Mouse (Mus musculus): ENCODE results near the gene Arid4b. TPM values are rescaled to one million over a fixed set of nuclear protein-coding genes. Genes with fewer than 3 reads are reported as not detected.

Gene Arid4b
- polyA plus RNA-seq, 1 experiment from 2014 or later, result 96.8 TPM

DNA sequence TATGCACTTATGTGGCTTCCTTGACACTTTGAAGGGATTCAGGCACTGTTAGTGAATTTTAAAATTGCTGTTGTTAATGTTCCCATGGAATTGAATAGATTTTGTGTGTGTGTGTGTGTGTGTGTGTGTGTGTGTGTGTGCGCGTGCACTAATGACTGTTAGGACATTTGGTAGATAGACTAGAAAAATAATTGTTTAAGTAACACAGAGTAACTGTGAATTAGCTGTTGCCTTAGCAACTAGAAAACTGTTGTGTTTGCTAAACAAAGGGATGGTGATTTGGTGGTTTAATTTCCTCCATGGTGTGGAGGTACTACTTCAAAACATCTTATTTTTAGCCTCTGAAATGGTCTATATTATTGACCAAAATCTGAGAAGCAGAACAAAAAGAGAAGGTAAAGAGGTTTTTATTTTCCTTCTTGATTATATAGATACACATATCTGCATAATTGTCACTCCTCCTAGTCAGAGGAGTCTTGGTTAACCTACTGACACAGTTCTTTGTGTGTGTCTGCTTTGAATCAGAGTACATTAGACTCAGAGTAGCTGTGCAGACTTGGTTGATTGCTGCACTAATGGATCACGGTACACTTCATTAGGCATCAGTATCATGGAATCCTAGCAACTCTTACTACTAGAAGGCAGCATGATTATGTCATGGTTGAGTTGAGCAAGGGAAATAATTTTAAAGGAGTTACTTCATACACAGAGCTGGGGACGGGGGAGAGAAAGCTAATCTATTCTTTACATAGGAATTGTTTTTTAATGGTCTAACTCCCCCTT lies 50.9 kb downstream of the Arid4b start:
- Histone ChIP-seq H3K4me3 (replicated peaks) (no peak overlapping the region), H3K27me3 (no peaks in the 10 kb centered on the region), H3K36me3 (no peaks in the 10 kb centered on the region), H3K9ac (replicated peaks) (no peak overlapping the region), H3K4me1 (replicated peaks) (peaks cover 3% of the 10 kb centered on the region; the same call in 1 of the 2 replicates), H3K9me3 (no peaks in the 10 kb centered on the region), H3K4me2 (no peak overlapping the region), H3K27ac (no peak overlapping the region)
- 89% methylated on average over 4 of the region's 4 CpGs for WGBS
- no peak for ATAC-seq (ENCODE audit: insufficient number of reproducible peaks, insufficient read depth, low FRiP score, low TSS enrichment, low read depth)

DNA sequence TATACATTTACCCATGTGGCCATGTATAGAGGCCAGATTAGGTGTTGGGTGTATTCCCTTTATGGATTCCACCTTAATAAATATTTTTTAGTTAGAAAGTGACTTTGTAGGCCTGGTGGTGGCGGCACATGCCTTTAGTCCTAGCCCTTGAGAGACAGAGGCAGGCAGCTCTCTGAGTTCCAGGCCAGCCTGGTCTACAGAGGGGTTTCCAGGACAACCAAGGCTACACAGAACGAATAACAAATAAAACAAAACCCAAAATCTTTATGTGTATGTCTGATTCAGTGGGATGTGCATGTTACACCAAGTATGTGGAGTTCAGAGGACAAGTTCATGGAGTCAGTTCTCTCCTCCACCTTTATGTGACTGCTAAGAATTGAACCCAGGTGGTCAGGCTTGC lies 52.8 kb downstream of the Arid4b start:
- ATAC-seq (ENCODE audit: insufficient number of reproducible peaks, insufficient read depth, low FRiP score, low TSS enrichment, low read depth), result no peak
- H3K27me3 ChIP-seq, result no peaks in the 10 kb centered on the region
- H3K4me2 ChIP-seq, result no peak overlapping the region
- H3K9me3 ChIP-seq, result no peaks in the 10 kb centered on the region
- no peaks in the 10 kb centered on the region for H3K4me1 ChIP-seq (replicated peaks)
- H3K36me3 ChIP-seq, result 0 out of 2 replicates have a peak, but pooled peaks cover 3% of the 10 kb centered on the region
- no peak overlapping the region for H3K27ac ChIP-seq
- no peak overlapping the region for H3K4me3 ChIP-seq (replicated peaks)
- no peak overlapping the region for H3K9ac ChIP-seq (replicated peaks)
- WGBS, result 94% methylated on average over 2 of the region's 2 CpGs

- no peak for ATAC-seq (ENCODE audit: insufficient number of reproducible peaks, insufficient read depth, low FRiP score, low TSS enrichment, low read depth)
- 93% methylated on average over 1 of the region's 1 CpGs for WGBS
- Histone ChIP-seq H3K4me1 (replicated peaks) (no peaks in the 10 kb centered on the region), H3K9ac (replicated peaks) (no peak overlapping the region), H3K27me3 (no peaks in the 10 kb centered on the region), H3K4me3 (replicated peaks) (no peak overlapping the region), H3K9me3 (no peaks in the 10 kb centered on the region), H3K27ac (no peak overlapping the region), H3K4me2 (no peak overlapping the region), H3K36me3 (peaks cover 63% of the 10 kb centered on the region)
Observed at GRCm38 (mm10) chr13:14131651-14132050, 68.6 kb downstream of the Arid4b start.

DNA sequence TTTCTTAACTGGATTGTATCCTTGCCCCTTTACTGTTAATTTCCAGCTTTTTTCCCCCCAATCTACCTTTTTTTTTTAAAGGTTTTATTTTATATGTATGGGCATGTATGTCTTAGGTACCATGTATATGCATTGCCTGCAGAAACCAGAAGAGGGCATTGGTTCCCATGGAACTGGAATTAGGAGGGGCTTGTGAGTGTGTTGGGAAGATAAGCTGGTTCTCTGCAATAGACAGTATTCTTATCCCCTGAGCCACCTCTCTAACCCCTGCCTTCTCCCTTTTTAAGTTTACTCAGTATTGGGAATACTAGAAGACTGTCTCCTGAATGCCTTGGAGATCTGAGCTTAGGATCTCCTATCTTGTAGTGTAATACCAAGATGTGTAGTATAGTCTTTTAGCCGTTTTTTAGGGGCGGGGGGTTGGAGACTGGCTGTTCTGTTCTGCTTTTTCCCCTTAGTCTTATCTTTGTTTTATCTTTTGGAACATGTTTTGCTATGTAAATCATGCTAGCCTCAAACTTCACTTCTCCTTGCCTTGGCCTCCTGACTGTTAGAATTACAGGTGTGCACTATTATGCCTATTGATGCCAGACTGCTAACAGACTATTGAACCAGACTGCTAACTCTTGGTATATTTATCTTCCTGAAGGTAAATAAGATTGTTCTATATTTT lies 79.4 kb downstream of the Arid4b start:
- no peaks in the 10 kb centered on the region for H3K27me3 ChIP-seq
- 84% methylated on average over 2 of the region's 2 CpGs for WGBS
- ATAC-seq (ENCODE audit: insufficient number of reproducible peaks, insufficient read depth, low FRiP score, low TSS enrichment, low read depth), result no peak
- no peak overlapping the region for H3K4me2 ChIP-seq
- H3K27ac ChIP-seq, result no peak overlapping the region
- peaks cover 48% of the 10 kb centered on the region for H3K36me3 ChIP-seq
- no peaks in the 10 kb centered on the region for H3K4me1 ChIP-seq (replicated peaks)
- H3K4me3 ChIP-seq (replicated peaks), result no peak overlapping the region
- H3K9me3 ChIP-seq, result no peaks in the 10 kb centered on the region
- H3K9ac ChIP-seq (replicated peaks), result no peak overlapping the region

- no peak for ATAC-seq (ENCODE audit: insufficient number of reproducible peaks, insufficient read depth, low FRiP score, low TSS enrichment, low read depth)
- WGBS, result 87% methylated on average over 1 of the region's 1 CpGs
- Histone ChIP-seq H3K4me1 (replicated peaks) (no peaks in the 10 kb centered on the region), H3K4me2 (no peak overlapping the region), H3K27ac (no peak overlapping the region), H3K4me3 (replicated peaks) (no peak overlapping the region), H3K9me3 (no peaks in the 10 kb centered on the region), H3K36me3 (peaks cover 25% of the 10 kb centered on the region), H3K27me3 (no peaks in the 10 kb centered on the region), H3K9ac (replicated peaks) (no peak overlapping the region)
Observed at GRCm38 (mm10) chr13:14177989-14178388, 115.0 kb downstream of the Arid4b start.

GRCm38 (mm10) chr13:14179669-14180068 lies 116.6 kb downstream of the Arid4b start:
- 86% methylated on average over 3 of the region's 3 CpGs for WGBS
- ATAC-seq (ENCODE audit: insufficient number of reproducible peaks, insufficient read depth, low FRiP score, low TSS enrichment, low read depth), result no peak
- Histone ChIP-seq H3K27me3 (no peaks in the 10 kb centered on the region), H3K27ac (no peak overlapping the region), H3K36me3 (peaks cover 32% of the 10 kb centered on the region), H3K4me1 (replicated peaks) (no peaks in the 10 kb centered on the region), H3K9me3 (no peaks in the 10 kb centered on the region), H3K4me2 (no peak overlapping the region), H3K4me3 (replicated peaks) (no peak overlapping the region), H3K9ac (replicated peaks) (no peak overlapping the region)

DNA sequence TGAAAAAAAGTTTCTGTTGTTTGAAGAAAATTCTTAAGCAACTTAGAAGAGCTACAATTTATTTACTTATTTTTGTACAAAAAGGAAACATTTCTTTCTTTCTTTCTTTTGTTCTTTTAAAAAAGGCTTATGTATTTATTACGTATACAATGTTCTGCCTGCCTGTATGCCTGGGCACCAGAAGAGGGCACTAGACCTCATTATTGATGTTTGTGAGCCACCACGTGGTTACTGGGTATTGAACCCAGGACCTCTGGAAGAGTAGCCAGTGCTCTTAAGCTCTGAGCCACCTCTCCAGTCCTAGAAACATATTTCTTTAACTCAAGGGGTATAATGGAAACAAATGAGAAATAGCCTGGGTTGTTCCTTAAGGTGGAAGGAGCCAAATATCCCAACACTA lies 182.9 kb downstream of the Arid4b start:
- no peak overlapping the region for H3K4me2 ChIP-seq
- H3K9ac ChIP-seq (replicated peaks), result no peak overlapping the region
- H3K9me3 ChIP-seq, result no peaks in the 10 kb centered on the region
- ATAC-seq (ENCODE audit: insufficient number of reproducible peaks, insufficient read depth, low FRiP score, low TSS enrichment, low read depth), result no peak
- WGBS, result 55% methylated on average over 2 of the region's 2 CpGs
- H3K36me3 ChIP-seq, result no peaks in the 10 kb centered on the region
- no peaks in the 10 kb centered on the region for H3K4me1 ChIP-seq (replicated peaks)
- H3K27me3 ChIP-seq, result no peaks in the 10 kb centered on the region
- no peak overlapping the region for H3K27ac ChIP-seq
- H3K4me3 ChIP-seq (replicated peaks), result no peak overlapping the region

Other genes starting within 250 kb of the Arid4b start
- 53.4 and 55.0 TPM in 2 replicates for gene B3galnt2, start 108.8 kb upstream of the Arid4b start, polyA plus RNA-seq (2016; fragmentation: Nextera tagmentation; extraction: Ambion mirVana)
- gene Tbce, start 23.6 kb upstream of the Arid4b start, polyA plus RNA-seq (2016; fragmentation: Nextera tagmentation; extraction: Ambion mirVana), result 58.3 and 61.8 TPM in 2 replicates
- gene Ggps1, start 256 bp downstream of the Arid4b start, polyA plus RNA-seq (2016; fragmentation: Nextera tagmentation; extraction: Ambion mirVana), result 60.0 and 60.5 TPM in 2 replicates